Mouse (Mus musculus) frontal cortex, postnatal 10 days (tissue): ENCODE measurements around the gene 9230104L09Rik.
A peak's percentile ranks its signal among the peaks of the same experiment; 100 is the strongest.

Experiments used
- DNase-seq, 2 experiments: peaks; one replicate each; pipeline ENCODE4 v3.0.0; 2022; ENCODE audit warnings: low spot score in 2 of 2, mixed read lengths in 1 of 2

9230104L09Rik gene

DNA sequence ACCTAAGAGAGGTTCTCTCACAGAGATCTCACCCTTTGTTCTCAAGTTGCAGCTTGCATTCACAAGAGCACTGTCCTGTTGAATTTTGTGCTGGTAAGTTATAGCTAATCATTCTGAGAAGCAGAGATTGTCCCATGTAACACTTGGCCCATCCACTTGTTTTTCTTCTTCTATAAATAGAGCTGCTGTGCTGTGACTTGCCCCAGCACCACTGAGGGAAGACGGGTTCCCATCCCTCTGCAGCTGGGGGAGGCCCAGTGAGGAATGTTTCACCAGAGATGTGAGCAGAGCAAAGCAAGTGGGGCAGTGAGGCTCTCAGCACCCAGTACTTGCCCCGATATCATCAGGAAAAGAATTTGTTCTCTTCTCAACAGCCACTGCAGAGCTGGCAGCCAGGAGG lies at the start of gene 9230104L09Rik:
Gene 9230104L09Rik, minus strand, starts transcription at position 73 of the 400 bp plus-strand sequence.
- no peak for DNase-seq

DNA sequence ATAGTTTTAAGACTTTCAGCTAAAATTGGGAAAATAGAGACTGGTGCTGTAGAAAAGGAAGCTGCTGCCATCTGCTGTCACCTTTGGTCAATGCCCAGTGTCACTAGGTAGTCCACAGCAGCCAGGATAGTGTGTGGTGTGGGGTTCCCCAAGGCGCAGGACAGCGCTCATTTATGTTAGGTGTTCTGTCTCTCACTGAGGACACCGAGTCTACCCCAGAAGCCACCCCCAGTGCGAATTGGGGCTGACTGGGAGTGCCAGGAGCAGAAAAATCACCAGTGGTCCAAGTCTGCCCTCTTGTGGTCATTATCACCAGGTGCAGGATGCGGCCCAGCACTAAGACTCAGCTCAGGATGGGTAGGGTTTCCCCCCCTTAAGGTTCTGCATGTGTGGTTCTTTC lies 37.4 kb upstream of the 9230104L09Rik start:
- peak; percentile 19 to 40 for DNase-seq

DNA sequence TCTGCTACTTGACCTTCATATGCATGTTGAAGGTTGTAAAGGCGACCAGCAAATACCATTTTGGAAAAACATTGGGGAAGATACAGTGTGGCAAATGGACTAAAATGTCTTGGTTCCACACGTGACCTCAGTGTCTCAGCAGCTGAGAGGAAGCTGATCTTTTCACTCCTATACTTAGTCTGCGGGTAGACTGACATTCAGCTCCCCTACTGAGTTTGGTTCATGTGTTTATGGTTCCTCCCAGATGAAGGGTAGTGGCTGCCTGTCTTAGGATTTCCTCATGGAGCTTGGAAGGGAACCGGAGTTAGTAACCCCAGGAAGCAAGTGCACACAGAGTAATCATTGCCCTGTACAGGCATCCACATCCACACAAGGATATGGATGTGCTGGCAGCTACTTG lies 35.5 kb upstream of the 9230104L09Rik start:
- no peak for DNase-seq

- no peak for DNase-seq
Measured at GRCm38 (mm10) chr2:148896219-148896618, 31.4 kb upstream of the 9230104L09Rik start.

DNA sequence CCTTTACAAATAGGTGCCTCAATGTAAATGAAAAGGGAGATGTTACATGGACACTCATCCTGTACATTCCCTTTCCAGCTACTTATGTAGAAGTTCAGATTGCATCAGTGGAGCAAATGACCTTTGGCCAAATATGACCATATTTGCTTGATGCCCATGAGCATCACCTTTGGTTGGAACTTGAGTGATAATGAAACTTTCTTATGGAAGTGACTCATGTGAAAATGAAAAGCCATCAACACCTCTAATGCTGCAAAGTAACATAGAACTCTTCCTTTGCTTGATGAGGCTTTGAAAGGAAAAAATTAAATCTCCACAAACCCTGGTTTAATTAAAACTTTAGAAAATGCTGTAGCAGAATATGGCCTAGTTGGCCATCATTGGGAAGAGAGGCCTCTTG lies 28.3 kb upstream of the 9230104L09Rik start:
- no peak for DNase-seq

DNA sequence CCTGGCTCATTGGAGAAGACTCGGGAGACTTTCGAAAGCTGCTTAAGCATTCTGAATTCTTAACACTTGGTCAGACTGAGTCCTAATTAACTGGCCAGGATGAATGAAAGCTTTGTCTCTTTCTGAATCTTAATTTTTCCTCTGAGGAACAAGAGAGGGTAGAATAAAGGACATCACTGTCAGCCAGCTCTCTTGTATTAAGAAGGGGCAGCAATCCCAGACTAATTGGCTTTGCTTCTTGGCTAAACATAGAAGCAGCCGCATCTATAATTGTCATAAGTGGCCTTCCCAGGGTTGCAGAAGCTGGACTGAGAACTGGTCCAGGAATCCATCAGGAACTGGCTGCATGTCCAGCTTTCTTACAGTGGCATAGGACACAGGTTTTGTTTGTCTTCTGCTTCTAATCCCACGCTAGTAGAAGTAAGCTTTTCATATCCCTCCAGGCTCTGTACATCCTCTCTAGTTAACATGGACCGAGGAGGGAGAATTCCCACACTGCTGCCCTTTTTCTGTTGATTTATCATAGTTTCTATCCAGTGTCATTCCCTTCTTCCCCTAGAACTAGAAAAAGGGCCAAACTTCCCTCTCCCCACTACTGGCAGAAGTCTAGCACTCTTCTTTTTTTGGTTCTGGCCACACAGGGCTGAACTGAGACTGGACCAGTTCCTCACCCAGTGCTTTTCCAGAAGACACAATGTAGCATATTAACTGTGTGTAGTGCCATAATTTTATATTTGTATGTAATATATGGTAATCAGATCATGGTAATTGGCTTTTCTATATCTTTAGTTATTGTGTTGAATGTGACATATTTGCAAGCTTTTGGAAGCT lies 25.4 kb upstream of the 9230104L09Rik start:
- peak; percentile 30 to 62 for DNase-seq

GRCm38 (mm10) chr2:148889331-148890010 lies 24.6 kb upstream of the 9230104L09Rik start:
- no peak for DNase-seq

- no peak for DNase-seq
Measured at GRCm38 (mm10) chr2:148888872-148889271, 24.0 kb upstream of the 9230104L09Rik start.

DNA sequence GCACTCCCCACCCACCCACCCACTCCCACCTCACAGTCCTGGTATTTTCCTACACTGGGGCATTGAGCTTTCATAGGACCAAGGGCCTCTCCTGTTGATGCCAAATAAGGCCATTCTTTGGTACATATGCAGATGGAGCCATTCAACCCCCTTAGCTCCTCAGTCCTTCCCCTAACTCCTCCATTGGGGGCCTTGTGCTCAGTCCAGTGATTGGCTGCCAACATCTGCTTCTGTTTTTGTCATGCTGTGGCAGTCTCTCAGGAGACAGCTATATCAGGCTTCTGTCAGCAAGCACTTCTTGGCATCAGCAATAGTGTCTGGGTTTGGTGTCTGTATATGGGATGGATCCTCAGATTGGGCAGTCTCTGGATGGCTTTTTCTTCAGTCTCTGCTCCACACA lies 19.9 kb upstream of the 9230104L09Rik start:
- no peak for DNase-seq

- no peak for DNase-seq
Measured at GRCm38 (mm10) chr2:148879199-148879598, 14.4 kb upstream of the 9230104L09Rik start.

- no peak for DNase-seq
Measured at GRCm38 (mm10) chr2:148878641-148879130, 13.8 kb upstream of the 9230104L09Rik start.

- no peak for DNase-seq
Measured at GRCm38 (mm10) chr2:148877016-148877770, 12.4 kb upstream of the 9230104L09Rik start.

DNA sequence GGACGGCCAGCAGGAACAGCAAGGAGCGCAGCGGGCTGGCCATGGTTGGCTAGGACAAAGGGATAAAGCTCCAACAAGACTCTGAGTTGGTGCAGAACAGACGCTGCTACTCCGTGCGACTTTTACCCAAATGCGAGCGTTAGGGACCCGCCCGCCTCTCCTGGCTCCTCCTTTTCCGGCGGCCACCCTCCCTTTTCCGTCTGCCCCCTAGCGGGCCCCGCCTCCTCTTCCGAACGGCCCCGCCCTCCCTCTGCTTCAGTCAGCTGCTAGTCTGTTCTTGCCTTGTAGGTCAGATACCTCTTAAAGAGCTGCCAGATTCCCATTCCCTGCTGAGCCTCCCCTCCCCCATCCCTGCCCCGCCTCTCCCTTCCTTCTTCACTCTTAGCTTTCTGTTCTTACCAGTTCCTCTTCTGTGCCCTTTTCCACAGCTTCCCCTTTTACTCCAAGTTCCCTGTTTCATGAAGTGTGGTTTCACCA lies 10.5 kb upstream of the 9230104L09Rik start, which contains the start of gene Cst3:
Gene Cst3, minus strand, starts transcription at position 358 of the 477 bp plus-strand sequence.
- peak; percentile 91 for DNase-seq

GRCm38 (mm10) chr2:148874617-148875334 lies 9.9 kb upstream of the 9230104L09Rik start:
- DNase-seq: no peak

GRCm38 (mm10) chr2:148874224-148874616 lies 9.4 kb upstream of the 9230104L09Rik start:
- DNase-seq: no peak

GRCm38 (mm10) chr2:148872860-148873259 lies 8.0 kb upstream of the 9230104L09Rik start:
- DNase-seq: no peak

DNA sequence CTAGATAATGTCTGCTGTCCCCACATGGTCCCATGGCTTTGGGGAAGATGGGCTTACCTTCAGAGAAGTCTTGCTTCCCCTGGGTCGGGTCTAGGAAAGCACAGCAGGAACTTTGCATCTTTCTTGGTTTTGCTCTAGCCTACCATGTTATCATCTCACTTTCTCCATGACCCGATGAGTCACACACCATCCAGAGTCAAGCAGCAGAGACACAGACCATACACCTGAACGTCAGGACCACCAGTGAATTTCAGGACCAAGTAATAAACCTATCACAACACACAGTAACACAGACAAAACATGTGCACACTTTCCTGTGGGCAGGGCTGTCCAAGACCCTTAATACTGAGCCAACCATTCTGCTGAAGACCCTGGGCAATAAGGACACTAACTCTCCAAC lies 5.7 kb upstream of the 9230104L09Rik start:
- DNase-seq: no peak

GRCm38 (mm10) chr2:148868959-148869358 lies 4.1 kb upstream of the 9230104L09Rik start:
- DNase-seq: no peak

- no peak for DNase-seq
Measured at GRCm38 (mm10) chr2:148861693-148862092, 3.1 kb downstream of the 9230104L09Rik start.

DNA sequence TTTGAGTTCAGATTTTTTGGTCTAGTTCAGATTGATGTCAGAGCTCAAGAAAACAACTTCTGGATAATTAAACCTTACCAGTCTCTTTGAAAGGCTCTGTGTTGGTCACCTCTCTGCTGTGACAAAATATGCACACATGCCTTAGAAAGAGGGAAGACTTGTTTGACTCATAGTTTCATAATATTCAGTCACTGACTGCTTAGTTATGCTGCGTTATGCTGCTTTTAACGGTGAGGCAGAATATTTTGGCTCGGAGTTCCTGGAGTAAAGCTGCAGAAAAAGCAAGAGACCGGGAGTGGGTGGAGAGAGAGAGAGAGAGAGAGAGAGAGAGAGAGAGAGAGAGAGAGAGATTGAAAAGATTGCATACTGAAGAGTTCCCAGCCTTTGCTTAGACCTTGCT lies 3.8 kb downstream of the 9230104L09Rik start:
- no peak for DNase-seq

DNA sequence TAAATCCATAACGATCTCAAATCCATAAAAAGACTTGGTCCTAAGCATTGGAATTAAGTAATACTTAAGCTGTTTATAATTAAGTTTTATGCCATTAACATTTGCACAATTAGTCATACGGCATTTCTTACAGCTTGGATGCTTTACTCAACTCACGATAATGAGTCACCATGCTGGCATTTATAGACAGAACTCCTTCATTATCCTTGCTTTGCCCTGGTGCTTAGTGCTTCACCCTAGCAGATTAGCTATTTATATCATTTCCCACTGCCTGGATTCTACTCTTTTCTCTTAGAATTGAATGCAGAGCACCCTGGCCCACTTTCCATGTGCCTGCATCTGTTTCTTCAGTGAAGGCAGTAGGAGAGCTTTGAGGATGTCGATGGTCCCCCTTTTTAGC lies 7.3 kb downstream of the 9230104L09Rik start:
- no peak for DNase-seq
